Mouse (Mus musculus): Measurements from ENCODE around the gene Spata32.

DNA sequence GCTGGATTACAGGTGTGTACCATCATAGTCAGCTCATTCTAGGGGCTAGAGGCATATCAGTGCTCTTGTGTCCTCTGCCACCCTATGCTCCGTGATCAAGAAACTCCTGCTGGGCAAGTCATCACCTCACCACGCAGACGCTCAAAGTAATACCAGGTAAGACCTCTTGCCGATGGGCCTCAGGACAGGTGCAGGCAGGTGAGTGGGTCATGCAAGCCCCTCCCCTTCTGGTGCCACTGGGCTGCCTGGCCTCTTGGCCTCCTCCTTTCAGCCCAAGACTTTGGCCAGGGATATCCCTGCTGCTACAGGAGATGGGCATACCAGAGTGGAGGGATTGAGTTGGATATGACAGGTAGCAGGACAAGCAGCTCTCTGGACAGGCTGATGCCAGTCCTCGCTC, 1.0 kb upstream of the Spata32 start:
- TF ChIP-seq TBP (conservative IDR thresholded peaks at IDR 0.05; ENCODE audit: low read depth, low read length) (no peak), KAT2A (IDR thresholded peaks at IDR 0.05; ENCODE audit: insufficient replicate concordance, low read length) (no peak), POLR2A (IDR thresholded peaks at IDR 0.05; ENCODE audit: low read depth, low read length) (no peak; the same call in 1 of the 2 replicates), ZKSCAN1 (IDR thresholded peaks at IDR 0.05; ENCODE audit: borderline replicate concordance, low read depth, low read length) (no peak), EP300 (IDR thresholded peaks at IDR 0.05; ENCODE audit: low read length) (no peak), CTCF (conservative IDR thresholded peaks at IDR 0.05 in 1 of 2, IDR thresholded peaks at IDR 0.05 in 1 of 2; ENCODE audit: low read depth in 2 of 2, low read length in 2 of 2) (no peak), UBTF (IDR thresholded peaks at IDR 0.05; ENCODE audit: low read depth, low read length) (no peak), SIN3A (IDR thresholded peaks at IDR 0.05; ENCODE audit: low read length) (no peak), IRF4 (IDR thresholded peaks at IDR 0.05; ENCODE audit: low read depth, low read length) (no peak), GABPA (IDR thresholded peaks at IDR 0.05; ENCODE audit: insufficient replicate concordance, low read depth, low read length) (no peak), ZC3H11A (IDR thresholded peaks at IDR 0.05; ENCODE audit: low read depth, low read length) (no peak), TCF12 (IDR thresholded peaks at IDR 0.05; ENCODE audit: low read depth, low read length) (no peak), BHLHE40 (IDR thresholded peaks at IDR 0.05; ENCODE audit: low read depth, low read length) (no peak), ETS1 (conservative IDR thresholded peaks at IDR 0.05; ENCODE audit: low read depth, low read length) (no peak)

All from CH12.LX (cell line).